Mouse (Mus musculus): Measurements from ENCODE around the gene Fcmr.

The Fcmr gene

DNA sequence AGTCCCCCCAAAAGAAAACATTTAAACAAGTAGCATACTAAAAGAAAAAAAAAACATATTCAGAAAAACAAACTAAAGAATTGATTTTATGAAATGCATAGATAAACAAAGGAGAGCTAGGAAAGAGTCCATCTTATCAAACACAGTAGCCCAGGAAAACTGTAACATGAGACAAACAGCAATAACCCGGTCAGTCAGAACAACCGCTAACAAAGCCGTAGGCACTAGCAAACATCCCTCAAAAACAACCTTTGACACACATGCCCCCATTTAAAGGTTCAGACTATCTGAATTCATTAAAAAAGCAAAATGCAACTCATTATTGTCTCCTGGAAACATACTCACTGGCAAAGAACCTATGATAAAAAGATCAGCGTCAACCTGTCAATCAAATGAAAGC lies 8.0 kb upstream of the Fcmr start:
- in situ Hi-C loops (cut with MboI, MseI), result no loop called here

DNA sequence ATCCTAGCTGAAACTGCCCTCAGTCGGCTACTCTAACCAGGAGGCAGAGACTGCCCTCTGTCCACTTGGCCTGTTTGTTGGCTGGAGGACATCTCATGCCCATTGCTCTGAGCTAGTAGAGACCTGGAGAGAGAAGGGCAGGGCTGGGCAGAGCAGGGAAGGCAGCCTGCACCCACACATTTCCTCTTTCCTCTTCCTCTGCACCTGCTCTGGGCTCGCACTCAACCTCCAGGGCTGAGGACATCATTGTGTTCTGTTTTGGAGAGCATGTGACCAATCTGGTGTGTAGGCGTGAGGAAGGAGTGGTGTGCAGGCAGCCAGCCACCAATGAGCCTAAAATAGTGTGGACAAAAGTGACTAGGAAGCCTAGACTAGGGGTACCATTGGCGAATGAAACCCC lies 1.2 kb upstream of the Fcmr start:
- in situ Hi-C loops (cut with MboI, MseI), result no loop called here

DNA sequence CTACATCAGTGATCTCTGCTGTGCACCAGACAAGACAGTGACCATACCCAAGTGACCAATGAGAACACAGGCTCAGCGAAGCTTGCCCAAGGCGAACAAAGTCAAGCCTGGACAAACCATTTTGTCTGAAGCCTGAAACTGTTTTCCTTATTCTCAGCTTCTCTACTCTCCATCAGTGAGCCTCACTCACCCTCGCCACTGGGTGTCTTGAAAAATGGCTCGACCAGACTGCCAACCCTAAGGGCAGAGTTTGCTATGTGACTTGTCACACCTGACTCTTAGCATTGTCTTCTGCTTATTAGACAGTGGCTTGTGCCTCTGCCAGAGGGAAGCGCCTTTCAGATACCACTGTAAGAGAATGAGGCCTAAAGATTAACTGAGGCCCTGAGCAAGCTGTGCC lies 728 bp upstream of the Fcmr start:
- in situ Hi-C loops (cut with MboI, MseI), result no loop called here

DNA sequence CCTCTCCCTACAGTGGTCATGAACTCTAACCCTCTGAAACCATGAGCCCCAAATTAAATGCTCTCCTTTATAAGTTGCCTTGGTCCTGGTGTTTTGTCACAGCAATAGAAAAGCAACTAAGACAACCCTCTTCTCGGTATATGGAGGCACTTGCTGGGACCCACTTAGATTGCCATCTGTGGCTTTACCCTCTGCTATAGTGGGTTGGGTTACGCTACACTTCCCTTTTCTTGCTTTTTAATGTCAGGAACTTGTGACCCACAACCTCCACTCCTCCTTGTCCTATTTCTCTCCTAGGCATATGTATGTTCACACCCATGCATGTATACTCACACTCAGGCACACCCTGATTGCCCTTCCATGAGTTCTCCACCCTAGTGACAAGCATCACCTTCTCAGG lies 7.4 kb downstream of the Fcmr start:
- in situ Hi-C loops (cut with MboI, MseI), result loop anchor here (5.0 kb wide), 1 partner anchor 59 kb away; no protein-coding TSS in a partner anchor

DNA sequence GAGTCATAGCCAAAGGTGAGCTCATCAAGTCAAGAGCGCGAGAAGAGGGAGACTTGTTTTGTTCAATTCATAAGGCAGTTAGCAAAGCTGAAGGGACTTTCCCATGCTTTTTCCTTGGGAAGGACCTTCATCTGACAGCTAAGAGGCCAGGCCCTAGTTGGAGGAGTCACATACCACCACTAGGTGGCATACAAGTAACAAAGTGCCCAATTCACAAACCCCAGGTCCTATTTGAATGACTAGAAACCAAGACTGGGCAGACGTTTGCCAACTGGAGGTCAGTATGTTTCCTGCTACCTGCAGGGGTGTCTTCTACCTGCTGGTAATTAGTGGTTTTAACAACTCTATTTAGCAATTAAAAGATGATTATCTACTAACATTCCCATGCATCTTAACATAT lies 9.7 kb downstream of the Fcmr start:
- in situ Hi-C loops (cut with MboI, MseI), result no loop called here

DNA sequence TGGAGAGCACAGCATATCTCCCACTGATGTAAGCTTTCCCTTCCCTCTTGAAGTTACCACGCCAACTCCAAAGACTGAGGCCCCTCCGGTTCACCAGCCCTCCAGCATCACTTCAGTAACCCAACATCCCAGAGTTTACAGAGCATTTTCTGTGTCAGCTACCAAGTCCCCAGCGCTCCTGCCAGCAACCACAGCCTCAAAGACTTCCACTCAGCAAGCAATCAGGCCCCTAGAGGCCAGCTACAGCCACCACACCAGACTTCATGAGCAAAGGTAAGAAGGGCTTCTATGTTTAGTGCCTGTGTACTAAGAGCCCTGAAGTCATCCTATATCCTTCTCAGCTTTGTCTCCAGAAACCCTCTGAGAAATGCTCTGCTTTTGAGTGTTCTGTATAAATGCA lies 10.4 kb downstream of the Fcmr start:
- in situ Hi-C loops (cut with MboI, MseI), result no loop called here

DNA sequence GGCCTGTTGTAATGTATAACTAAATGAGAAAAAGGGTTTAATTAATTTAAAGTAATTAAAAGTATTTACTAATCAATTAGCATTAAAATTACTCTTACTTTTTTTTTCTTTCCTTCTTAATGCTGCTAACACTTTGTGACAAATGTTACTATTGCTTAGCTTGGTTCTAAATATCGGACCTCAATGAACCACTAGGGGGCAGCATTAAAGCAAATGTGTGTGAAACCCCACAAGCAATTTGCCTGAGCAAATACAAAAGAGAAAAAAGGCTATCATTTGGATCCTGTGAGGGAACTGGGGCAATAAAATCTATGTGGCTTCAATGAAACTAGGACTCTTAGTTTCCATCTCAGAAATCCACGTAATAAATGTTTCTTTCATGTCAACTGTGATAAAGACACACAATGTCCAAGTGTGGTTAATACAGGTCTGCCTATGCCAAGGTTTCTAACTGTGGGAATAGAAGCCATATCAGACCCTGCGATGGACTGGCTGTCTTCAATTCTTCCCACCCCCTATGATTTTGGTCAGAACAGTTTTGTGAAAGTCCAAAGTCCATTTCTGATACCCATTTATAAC lies 11.6 kb downstream of the Fcmr start:
- in situ Hi-C loops (cut with MboI, MseI), result no loop called here

DNA sequence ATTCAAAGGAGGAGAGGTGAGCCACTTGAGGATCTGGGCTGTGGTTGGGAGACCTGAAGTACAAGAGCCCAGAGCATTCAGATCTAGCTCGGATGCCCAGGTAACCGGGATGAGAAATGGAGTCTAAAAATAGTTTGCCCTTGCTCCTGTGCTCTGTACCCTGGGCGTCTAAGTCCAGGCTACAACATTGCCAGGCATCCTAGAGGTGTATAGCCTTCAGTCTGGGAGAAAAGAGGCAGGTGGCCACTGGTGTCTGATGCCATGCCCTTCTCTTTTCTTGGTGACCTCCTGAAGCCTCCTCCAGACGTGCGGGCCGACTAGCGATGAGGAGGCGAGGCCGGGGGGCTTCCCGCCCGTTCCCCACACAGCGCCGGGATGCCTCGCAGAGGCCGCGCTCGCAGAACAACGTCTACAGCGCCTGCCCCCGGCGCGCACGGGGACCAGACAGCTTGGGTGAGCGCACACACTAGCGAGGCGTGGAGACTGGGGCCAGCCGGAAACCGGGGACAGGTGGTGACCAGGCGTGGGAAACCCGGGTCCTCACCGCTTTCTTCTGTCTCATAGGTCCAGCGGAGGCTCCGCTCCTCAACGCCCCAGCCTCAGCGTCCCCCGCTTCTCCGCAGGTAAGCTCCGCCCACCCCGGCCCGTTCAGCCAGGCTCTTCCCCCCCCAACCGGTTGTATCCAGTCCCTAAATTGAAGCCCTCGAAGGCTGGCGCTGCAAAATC lies 12.6 kb downstream of the Fcmr start:
- in situ Hi-C loops (cut with MboI, MseI), result no loop called here

DNA sequence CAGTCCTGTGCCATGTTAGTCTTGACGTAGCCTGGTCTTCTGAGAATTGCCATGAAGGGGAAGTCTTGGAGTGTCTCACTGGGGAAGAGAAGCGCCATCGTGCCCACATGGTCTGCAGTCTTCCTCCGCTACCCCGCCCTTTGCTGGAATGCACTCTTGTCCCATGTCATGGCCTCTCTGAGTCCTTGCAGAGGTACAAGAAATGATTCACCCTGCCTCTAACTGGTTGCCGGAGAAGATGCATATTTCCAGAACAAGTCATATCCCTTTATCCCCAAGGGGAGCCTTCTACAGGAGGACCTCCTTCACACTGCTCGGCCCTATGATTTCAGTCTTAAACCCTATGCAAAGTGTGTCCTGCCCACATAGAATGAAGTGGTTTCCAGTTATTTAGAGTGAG lies 14.5 kb downstream of the Fcmr start:
- in situ Hi-C loops (cut with MboI, MseI), result loop anchor here (5.0 to 10.0 kb wide), 2 partner anchors 177 to 1105 kb away; no protein-coding TSS in a partner anchor

DNA sequence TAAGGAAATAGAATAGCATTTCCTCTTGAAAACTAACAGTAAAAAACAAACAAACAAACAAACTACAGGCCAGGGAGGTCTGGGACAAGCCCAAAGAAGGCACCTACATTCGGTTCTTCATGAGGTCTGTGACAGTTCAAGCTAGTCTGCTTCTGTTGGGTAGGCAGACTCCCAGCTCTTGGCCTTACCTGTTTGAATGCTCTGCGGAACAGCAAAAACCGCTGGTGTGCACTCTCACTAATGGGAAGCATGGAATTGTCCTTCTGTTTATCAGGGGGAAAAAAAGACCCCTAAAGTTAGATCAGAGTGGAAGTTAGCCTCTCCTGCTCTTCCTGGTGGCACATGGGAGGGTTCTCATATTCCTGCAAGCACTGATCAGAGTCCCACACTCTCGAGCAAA lies 17.7 kb downstream of the Fcmr start:
- in situ Hi-C loops (cut with MboI, MseI), result loop anchor here (5.0 to 10.0 kb wide), 2 partner anchors 174 to 1102 kb away; no protein-coding TSS in a partner anchor

DNA sequence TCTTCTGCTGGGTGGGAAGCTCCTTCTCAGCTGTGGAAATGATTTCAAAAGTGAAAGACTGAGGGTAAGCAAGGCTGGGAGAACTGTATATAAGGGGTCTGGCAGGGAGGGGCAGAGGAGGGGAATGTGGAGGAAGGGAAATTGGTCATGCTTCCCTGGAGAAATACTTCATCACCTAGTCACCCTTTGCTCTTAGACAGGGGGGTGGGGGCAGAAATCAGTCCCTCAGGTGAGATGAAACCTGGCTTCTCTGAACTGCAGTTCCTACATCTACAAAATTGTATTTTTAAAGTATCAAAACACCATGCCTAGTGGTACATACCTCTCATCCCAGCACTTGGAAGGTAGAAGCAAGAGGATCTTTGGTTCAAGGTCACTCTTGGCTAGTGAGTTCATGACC lies 21.9 kb downstream of the Fcmr start, which contains the start of gene Il24:
Gene Il24 (minus strand): TSS at position 101 of the 400 bp plus-strand sequence.
- in situ Hi-C loops (cut with MboI, MseI), result loop anchor here (5.0 to 10.0 kb wide), 2 partner anchors 85 to 1097 kb away; no protein-coding TSS in a partner anchor

DNA sequence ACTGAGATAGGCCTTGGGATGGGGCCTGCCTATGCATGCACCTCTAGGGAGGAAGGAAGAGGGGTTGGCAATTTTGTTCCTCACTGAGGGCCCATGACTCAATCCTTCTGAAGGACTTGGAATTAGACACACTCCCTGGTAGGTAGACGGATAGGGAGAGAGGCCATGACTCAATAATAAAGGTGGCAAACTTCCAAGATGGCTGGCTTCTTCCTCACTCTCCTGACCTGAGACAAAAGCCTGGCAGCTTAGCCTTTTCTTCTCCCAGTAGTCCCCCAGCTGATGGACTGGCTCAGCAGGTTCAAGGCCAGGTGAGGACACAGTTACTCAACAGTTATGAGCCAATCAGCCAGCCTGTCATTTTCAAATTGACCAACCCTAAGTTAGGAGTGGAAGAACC lies 27.0 kb downstream of the Fcmr start:
- in situ Hi-C loops (cut with MboI, MseI), result no loop called here

DNA sequence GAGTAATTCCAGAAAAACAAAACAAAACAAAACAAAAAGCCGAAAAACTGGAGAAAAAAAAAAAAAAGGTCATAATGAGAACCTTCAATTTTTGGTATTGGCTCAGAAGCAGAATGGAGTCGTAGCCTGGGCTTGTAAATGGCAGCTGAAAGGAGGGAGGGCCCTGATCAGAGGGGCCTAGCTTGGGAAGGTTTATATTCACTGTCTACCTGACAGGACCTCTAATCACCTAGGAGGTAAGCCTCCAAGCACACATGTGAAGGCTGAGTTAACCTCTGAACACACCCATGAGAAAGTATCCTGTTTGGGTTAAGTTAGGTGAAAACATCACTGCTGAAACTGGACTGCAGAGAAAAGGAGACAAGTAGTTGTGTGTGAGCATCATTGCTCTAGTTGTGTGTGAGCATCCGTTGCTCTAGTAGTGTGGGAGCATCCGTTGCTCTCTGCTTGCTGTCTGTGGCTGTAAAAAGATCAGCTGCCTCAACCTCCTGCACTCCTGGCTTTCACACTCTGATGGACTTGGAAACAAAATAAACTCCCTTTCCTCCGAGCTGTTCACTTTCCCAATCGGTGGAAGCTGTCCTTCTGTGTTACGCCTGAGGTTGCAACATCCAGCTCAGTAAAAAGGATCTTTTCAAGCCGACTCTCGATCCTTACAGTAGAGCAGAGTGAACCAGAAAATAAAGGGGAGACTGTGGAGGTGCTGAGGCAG lies 28.0 kb downstream of the Fcmr start:
- in situ Hi-C loops (cut with MboI, MseI), result no loop called here

DNA sequence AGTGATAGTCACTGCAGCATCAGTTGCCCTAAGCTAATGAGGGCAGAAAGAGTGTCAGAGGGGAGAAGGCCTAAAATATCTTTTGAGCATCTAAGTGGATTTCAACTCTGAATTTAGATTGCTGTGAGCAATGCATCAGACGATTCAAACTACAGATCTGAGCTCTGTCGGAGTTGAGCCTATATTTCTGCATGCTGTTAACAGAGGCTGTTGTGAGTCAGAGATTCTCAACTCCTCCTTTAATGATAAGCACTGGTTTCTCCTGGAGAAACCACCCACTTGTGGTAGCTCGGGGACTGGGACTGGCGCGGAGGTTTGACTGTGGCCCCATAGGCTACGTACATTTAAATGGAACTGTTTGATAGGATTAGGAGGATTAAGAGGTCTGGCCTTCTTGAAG lies 29.0 kb downstream of the Fcmr start:
- in situ Hi-C loops (cut with MboI, MseI), result no loop called here

DNA sequence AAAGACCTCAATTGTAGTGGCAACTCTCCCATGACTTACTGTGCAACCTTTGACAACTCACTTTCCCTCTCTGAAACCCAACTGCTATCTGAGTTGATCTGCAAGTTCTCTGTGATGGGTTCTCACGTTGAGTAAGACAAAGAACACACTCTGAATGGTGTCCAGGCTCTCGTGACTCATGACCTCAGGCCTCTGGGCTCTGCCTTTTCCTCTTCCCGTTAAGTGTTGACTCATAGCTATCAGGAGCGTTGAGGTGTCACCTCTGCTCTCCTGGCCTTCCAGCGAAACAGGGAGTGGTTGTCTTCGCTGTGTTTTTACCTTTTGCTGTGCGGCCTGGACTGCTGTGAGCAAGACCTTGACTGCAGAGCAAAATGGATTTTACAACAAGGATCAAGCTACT lies 37.0 kb downstream of the Fcmr start:
- in situ Hi-C loops (cut with MboI, MseI), result no loop called here

DNA sequence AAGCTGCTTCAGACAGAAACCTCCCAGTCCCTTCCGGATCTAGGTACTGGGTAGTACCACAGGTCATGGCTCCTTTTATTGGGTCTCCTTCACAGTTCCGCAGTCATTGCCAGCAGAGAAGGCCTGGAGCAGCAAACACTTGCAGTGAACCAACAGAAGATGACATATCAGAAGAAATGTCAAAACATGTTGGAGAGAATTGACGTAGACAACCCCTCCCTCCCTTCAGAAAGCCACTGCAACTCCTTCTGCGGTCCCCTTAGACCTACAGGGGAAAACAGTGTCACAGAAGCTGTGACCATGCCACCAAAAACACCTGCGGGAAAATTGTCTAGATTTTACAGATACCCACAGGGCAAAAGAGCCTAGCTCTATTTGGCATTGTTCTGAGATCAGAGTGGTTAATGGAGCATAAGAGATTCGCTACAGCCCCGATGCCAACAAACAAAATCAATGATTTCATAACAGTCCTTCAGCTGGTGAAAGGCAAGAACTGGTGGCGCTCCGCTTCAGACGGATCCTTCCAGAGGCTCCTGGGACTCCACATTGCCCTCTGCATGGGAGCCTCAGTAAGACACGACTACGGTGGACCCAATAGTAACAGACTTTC lies 46.0 kb downstream of the Fcmr start, which contains the start of gene Il20:
Gene Il20 (minus strand): TSS at position 51 of the 610 bp plus-strand sequence.
- in situ Hi-C loops (cut with MboI, MseI), result no loop called here

DNA sequence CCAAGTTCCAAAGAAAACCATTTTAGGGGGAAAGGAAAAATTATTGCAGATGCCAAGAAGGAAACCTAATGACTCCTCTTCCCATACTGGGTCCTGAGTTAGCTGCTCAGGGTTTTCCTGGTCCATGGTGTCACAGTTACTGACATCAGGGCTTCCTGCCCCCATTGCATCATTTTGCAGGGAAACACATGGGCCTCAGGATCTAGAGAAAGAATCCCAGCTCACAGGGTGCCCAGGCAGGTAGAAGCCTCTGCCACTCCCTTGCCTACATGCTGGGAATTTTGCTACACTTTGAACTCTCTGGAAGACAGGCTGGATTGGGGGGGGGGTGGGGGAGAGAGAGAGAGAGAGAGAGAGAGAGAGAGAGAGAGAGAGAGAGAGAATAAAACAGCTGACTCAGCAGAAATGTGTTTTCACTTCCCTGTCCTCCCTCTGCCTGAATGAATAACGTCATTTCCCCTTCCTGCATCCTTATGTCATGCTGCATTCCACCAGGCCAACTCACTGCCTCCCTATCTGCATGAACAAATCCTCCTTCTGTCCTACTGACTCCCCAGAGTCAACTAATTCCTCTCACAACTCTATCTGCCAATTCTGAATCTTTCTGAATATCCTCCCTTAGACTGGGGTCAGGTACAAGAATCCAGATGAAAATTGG lies 53.0 kb downstream of the Fcmr start:
- in situ Hi-C loops (cut with MboI, MseI), result no loop called here

DNA sequence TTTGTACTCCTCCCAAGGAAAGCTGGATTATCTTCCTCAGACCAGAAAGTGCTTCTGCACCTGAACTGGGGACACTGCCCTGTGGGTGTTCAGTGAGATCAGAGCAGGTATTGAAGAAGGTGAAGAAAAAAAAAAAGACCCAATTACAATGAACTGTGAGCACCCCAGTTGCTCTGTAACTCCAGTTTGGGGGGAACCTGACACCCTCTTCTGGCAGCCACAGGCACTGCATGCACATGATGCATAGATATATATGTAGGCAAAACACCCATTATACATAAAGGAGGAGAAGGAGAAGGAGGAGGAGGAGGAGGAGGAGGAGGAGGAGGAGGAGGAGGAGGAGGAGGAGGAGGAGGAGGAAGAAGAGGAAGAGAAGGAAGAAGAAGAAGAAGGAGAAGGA lies 61.0 kb downstream of the Fcmr start:
- in situ Hi-C loops (cut with MboI, MseI), result no loop called here
